24 mouse cellular contexts compared by ENCODE assay signal in genomic region chr2:107341291-107341690, GRCm38 (mm10). TPM values are rescaled to one million over a fixed set of nuclear protein-coding genes. Genes with fewer than 3 reads are reported as not detected.
DNase-seq lines count a peak whose midpoint lies in the region; ATAC-seq and TF ChIP-seq lines count a peak whose summit lies in the region.
"Had no signal": no experiment of that assay in that cellular context is flagged by ENCODE, and none has a peak within 500 bp of the region (broad histone marks: within the 10 kb centered on the region; RNA-seq: fewer than 3 reads in every experiment).

No protein-coding gene starts in this region.

- H3K9me3 ChIP-seq in midbrain, embryonic 14.5 days (ENCODE audit: control insufficient read depth, low read length) = no peaks in the 10 kb centered on the region
- H3K9me3 ChIP-seq in midbrain, embryonic 16.5 days (replicated peaks; ENCODE audit: control insufficient read depth, low read length, poor library complexity, severe bottlenecking) = no peaks in the 10 kb centered on the region
- H3K9me3 ChIP-seq: embryonic facial prominence, embryonic 13.5 days; embryonic facial prominence, embryonic 15.5 days; forebrain, embryonic 10.5 days; forebrain, embryonic 12.5 days had no signal

- no peak for ATAC-seq in midbrain, embryonic 14.5 days (ENCODE audit: low FRiP score, low TSS enrichment)
- no peak for ATAC-seq in midbrain, embryonic 16.5 days
- ATAC-seq: forebrain, embryonic 14.5 days; forebrain, embryonic 16.5 days had no signal

- no peak overlapping the region for H3ac ChIP-seq in C2C12 (ENCODE audit: control insufficient read depth, insufficient read length, low read depth)

- 89% methylated on average over 3 of the region's 3 CpGs for WGBS in midbrain, embryonic 14.5 days
- WGBS in midbrain, embryonic 16.5 days = 89% methylated on average over 3 of the region's 3 CpGs

- no peaks in the 10 kb centered on the region for H3K79me2 ChIP-seq in C2C12 (ENCODE audit: control insufficient read depth, insufficient read depth)

- H3K36me3 ChIP-seq in C2C12 (ENCODE audit: control insufficient read depth, insufficient read depth) = no peaks in the 10 kb centered on the region
- H3K36me3 ChIP-seq in midbrain, embryonic 14.5 days (ENCODE audit: control insufficient read depth, insufficient read depth, low read length) = no peaks in the 10 kb centered on the region
- no peaks in the 10 kb centered on the region for H3K36me3 ChIP-seq in midbrain, embryonic 16.5 days (ENCODE audit: control insufficient read depth, insufficient read depth, low read length)
- H3K36me3 ChIP-seq: embryonic facial prominence, embryonic 13.5 days; embryonic facial prominence, embryonic 15.5 days; forebrain, embryonic 10.5 days; forebrain, embryonic 12.5 days had no signal

- H3K4me2 ChIP-seq in midbrain, embryonic 14.5 days (ENCODE audit: low read length) = no peak overlapping the region
- no peak overlapping the region for H3K4me2 ChIP-seq in midbrain, embryonic 16.5 days (ENCODE audit: low read length)
- H3K4me2 ChIP-seq: embryonic facial prominence, embryonic 13.5 days; embryonic facial prominence, embryonic 15.5 days; forebrain, embryonic 12.5 days had no signal

- TF ChIP-seq CTCF in C2C12 (IDR thresholded peaks at IDR 0.05; ENCODE audit: control insufficient read depth, insufficient read depth, insufficient read length) = no peak

- no peak overlapping the region for H3K4me3 ChIP-seq in C2C12 (ENCODE audit: insufficient read depth, poor library complexity, severe bottlenecking)
- H3K4me3 ChIP-seq in midbrain, embryonic 14.5 days (replicated peaks; ENCODE audit: low read depth, low read length) = no peak overlapping the region
- no peak overlapping the region for H3K4me3 ChIP-seq in midbrain, embryonic 16.5 days (ENCODE audit: low read depth, low read length)
- H3K4me3 ChIP-seq: embryonic facial prominence, embryonic 13.5 days; embryonic facial prominence, embryonic 15.5 days; erythroblast, embryonic 14.5 days; forebrain, embryonic 10.5 days; forebrain, embryonic 12.5 days had no signal

- no peaks in the 10 kb centered on the region for H3K4me1 ChIP-seq in midbrain, embryonic 14.5 days (ENCODE audit: control insufficient read depth, insufficient read depth, low read length)
- H3K4me1 ChIP-seq in midbrain, embryonic 16.5 days (ENCODE audit: control insufficient read depth, insufficient read depth, low read length) = no peaks in the 10 kb centered on the region
- H3K4me1 ChIP-seq: embryonic facial prominence, embryonic 13.5 days; embryonic facial prominence, embryonic 15.5 days; forebrain, embryonic 10.5 days; forebrain, embryonic 12.5 days had no signal

- DNase-seq in 3T3-L1 (ENCODE audit: low read depth, low spot score) (peak; percentile 87), NIH3T3 (ENCODE audit: low read depth) (peak; percentile 62)
- DNase-seq in testis, postnatal 14 days (ENCODE audit: low spot score) = no peak
- DNase-seq in midbrain, embryonic 14.5 days = no peak
- no peak for DNase-seq in cerebellum, adult 11 months
- DNase-seq: adrenal gland, adult 2 months; adrenal gland, postnatal 10 days; adrenal gland, postnatal 25 days; B cell, adult 2 months; cerebellum, adult 18-20 months; cerebellum, adult 8-10 months; cerebellum, adult 9-11 months; cerebellum, postnatal 14 days; cerebellum, postnatal 36 days; embryo, embryonic 11 days had no signal

- no peak overlapping the region for H3K9ac ChIP-seq in midbrain, embryonic 14.5 days (replicated peaks; ENCODE audit: low read length)
- H3K9ac ChIP-seq in midbrain, embryonic 16.5 days (ENCODE audit: low read depth, low read length) = no peak overlapping the region
- H3K9ac ChIP-seq: embryonic facial prominence, embryonic 13.5 days; embryonic facial prominence, embryonic 15.5 days; forebrain, embryonic 12.5 days had no signal

- no peaks in the 10 kb centered on the region for H3K79me3 ChIP-seq in C2C12 (ENCODE audit: low read depth)

- no peak overlapping the region for H3K27ac ChIP-seq in midbrain, embryonic 14.5 days (replicated peaks; ENCODE audit: low read depth, low read length)
- H3K27ac ChIP-seq in midbrain, embryonic 16.5 days (ENCODE audit: low read length) = no peak overlapping the region
- H3K27ac ChIP-seq: embryonic facial prominence, embryonic 13.5 days; embryonic facial prominence, embryonic 15.5 days; forebrain, embryonic 10.5 days; forebrain, embryonic 12.5 days had no signal

- H3K27me3 ChIP-seq in C2C12 (ENCODE audit: control insufficient read depth, insufficient read depth, insufficient read length) = no peaks in the 10 kb centered on the region
- no peaks in the 10 kb centered on the region for H3K27me3 ChIP-seq in midbrain, embryonic 14.5 days (ENCODE audit: control insufficient read depth, insufficient read depth, low read length)
- no peaks in the 10 kb centered on the region for H3K27me3 ChIP-seq in midbrain, embryonic 16.5 days (ENCODE audit: control insufficient read depth, insufficient read depth, low read depth, low read length)
- H3K27me3 ChIP-seq: embryonic facial prominence, embryonic 13.5 days; embryonic facial prominence, embryonic 15.5 days; forebrain, embryonic 12.5 days had no signal

TF ChIP-seq in C2C12, 6 proteins besides CTCF, POLR2A, EP300 and RAD21:
- TF ChIP-seq MYOG (IDR thresholded peaks at IDR 0.05; ENCODE audit: control insufficient read depth, extremely low read depth, insufficient read length) (no peak), CEBPB (IDR thresholded peaks at IDR 0.05; ENCODE audit: low read depth) (peak; percentile 13), MYOD1 (IDR thresholded peaks at IDR 0.05; ENCODE audit: control insufficient read depth, insufficient read length, low read depth) (no peak), FOSL1 (IDR thresholded peaks at IDR 0.05; ENCODE audit: insufficient read depth, low read length, poor library complexity, severe bottlenecking) (peak; percentile 75)

RNA-seq across cellular contexts. Expression of gene Kcna4, which starts 50.9 kb away (rescaled TPM):
- 0.01 TPM for polyA plus RNA-seq in C2C12 (2012; fragmentation: generic; extraction: Trizol)
- 5.2 and 5.7 TPM in 2 replicates for polyA plus RNA-seq in midbrain, embryonic 14.5 days (2014; fragmentation: Nextera tagmentation; extraction: Ambion mirVana)
- 12.3 and 12.6 TPM in 2 replicates for polyA plus RNA-seq in midbrain, embryonic 16.5 days (2015; fragmentation: Nextera tagmentation; extraction: Ambion mirVana)
- polyA plus RNA-seq: adrenal gland, adult 2 months; erythroblast, embryonic 14.5 days had no signal

Comparison
In these comparisons a context has a peak if more than half of its experiments do, and no peak if none do; other contexts are left out.
1. DNase-seq: peak in 3T3-L1 (single experiment) and NIH3T3 (single experiment); none in testis, postnatal 14 days (single experiment), midbrain, embryonic 14.5 days (single experiment) and cerebellum, adult 11 months (single experiment).